Mouse (Mus musculus): Measurements from ENCODE around the gene Slc35e3.

The Slc35e3 gene

GRCm38 (mm10) chr10:117698313-117699138 lies 47.6 kb downstream of the Slc35e3 start:
- no peak for DNase-seq (ENCODE audit: low read depth, low spot score)

DNA sequence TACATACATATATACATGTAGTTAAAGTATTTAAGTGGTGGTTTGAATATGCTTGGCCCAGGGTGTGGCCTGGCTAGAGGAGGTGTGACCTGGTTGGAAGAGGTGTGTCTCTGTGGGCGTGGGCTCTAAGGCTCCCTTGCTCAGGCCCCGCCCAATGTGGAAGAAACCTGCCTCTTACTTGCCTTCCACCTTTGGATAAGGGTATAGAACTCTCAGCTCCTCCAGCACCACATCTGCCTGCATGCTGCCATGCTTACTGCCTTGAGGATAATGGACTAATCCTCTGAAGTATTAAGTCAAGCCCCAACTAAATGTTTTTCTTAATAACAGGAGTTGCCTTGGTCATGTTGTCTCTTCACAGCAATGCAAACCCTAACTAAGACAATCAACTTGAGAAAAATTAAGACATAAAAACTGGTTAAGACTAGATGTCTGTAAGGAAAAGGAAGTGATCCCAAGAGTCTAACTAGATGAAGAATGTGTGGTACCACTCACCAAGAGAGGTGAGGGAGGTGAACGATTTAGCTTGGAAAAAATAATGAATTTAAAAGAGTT lies 48.5 kb downstream of the Slc35e3 start:
- peak; percentile 53 for DNase-seq (ENCODE audit: low read depth, low spot score)

- DNase-seq (ENCODE audit: low read depth, low spot score) = no peak
Observed at GRCm38 (mm10) chr10:117696827-117697560, 49.2 kb downstream of the Slc35e3 start.

DNA sequence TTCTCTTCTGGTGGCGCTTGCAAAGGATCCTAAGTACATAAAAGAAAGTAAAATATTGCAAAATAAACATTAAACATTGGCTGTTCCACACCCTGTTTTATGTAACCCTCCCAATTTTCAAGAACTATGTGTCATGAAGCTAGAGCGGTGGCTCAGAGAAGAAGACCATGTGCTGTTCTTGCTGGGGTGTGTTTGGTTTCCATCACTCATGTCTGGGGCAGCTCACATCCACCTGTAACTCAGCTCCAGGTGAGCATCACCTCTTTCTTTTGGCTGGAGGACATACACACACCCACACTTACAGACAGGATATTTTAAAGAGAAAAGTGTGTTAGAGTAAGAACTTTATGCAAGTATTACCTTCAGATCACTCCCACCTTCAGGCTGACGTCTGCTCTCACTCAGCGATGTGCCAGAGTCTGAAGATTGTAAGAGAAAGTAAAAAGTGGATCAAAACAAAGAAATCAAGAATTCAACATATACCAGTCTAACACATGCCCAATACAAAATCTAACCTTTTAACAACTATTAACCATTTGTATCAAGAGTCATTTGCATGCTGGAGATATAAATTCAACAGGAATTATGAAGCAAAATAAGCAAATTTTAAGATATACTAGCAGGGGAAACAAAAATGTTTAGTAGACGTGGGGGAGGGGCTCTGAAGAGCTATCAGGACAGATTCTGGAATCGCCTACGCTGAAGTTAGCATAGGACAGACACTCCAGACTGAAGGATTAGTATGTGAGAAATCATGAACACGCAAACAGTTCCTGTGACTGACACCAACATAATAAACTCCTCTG lies 49.9 kb downstream of the Slc35e3 start:
- no peak for DNase-seq (ENCODE audit: low read depth, low spot score)

GRCm38 (mm10) chr10:117695605-117696004 lies 50.6 kb downstream of the Slc35e3 start:
- no peak for DNase-seq (ENCODE audit: low read depth, low spot score)

GRCm38 (mm10) chr10:117695027-117695426 lies 51.1 kb downstream of the Slc35e3 start:
- DNase-seq (ENCODE audit: low read depth, low spot score) = no peak

GRCm38 (mm10) chr10:117694255-117694953 lies 51.8 kb downstream of the Slc35e3 start:
- DNase-seq (ENCODE audit: low read depth, low spot score) = no peak

- DNase-seq (ENCODE audit: low read depth, low spot score) = no peak
Observed at GRCm38 (mm10) chr10:117692953-117693352, 53.2 kb downstream of the Slc35e3 start.

DNA sequence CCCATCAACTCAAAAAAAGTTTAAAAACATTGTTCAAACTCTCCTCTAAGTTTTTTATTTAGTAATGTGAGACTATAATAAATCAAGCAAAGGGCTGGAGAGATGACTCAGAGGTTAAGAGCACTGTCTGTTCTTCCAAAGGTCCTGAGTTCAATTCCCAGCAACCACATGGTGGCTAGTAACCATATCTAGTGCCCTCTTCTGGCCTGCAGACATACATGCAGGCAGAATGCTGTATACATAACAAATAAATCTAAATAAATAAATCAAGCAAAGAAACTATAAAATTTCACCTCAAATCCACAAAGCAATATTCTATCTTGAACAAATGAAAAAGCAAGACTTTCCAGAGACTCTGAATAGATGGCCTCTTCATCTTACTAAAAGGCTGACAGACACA lies 54.0 kb downstream of the Slc35e3 start:
- no peak for DNase-seq (ENCODE audit: low read depth, low spot score)

DNA sequence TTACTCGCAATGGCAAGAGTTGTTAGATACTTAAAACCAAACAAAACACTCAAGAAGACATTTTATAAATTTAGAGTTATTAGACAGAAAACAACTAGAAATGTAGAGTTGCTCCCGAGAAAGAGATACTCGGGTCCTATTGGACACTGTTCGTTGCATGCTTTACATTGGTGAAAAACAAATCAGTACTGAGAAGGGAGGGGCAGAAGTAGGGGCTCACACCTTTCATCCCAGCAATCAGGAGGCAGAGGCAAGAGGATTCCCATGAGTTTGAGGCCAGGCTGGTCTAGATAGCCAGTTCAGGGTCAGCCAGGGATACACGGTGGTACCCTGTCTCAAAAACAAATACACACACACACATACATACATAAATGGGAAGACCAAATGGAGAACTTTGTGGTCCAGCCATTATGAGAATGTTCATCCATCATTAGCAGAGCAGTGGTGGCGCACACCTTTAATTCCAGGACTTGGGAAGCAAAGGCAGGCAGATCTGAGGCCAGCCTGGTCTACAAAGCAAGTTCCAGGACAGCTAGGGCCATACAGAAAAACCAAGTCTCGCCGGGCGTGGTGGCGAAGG lies 54.7 kb downstream of the Slc35e3 start:
- no peak for DNase-seq (ENCODE audit: low read depth, low spot score)

- no peak for DNase-seq (ENCODE audit: low read depth, low spot score)
Observed at GRCm38 (mm10) chr10:117690770-117691296, 55.3 kb downstream of the Slc35e3 start.

DNA sequence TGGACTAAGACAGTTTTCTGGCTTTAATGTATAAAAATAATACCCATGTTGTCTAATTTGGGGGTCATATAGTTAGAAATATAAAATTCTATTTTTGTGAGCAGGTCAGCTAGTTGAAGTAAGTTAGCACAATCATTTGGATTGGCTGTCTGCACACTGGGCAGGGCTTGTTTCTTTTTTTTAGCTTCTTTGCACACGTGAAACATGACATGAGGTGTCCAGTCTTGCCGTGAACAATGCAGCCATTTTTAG lies 56.1 kb downstream of the Slc35e3 start:
- DNase-seq (ENCODE audit: low read depth, low spot score) = no peak

DNA sequence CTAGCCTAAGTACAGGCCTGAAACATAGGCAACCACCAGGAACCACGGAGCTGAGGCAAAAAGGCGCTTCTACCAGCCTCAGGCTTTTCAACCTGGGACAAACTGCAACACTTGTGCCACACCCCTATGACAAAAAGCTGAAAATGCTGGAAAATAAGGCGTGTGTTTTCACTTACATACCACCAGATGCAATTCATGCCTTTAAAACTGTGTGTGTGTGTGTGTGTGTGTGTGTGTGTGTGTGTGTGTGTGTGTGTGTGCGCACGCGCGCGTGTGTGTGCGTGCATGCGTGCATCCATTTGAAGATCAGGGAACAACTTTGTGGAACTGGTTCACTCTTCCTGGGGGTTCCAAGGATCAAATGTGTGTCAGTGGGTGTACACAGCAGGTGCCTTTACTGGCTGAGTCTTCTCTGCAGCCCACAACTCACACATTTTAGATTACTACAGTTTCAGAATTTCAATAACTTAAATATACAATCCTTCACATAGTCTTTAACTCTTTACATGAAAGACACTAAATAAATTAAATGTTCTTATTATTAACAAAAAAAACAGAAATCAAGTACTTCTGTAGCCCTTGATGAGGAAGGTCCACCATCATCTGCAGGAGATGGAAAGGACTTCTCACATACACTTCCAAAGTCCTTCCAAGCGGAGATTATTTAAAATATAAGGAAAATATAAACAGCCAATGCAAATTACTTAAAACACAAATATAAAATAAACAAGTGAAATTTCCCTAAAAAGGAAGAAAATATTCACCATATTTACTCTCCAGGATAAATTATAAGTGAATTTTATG lies 56.7 kb downstream of the Slc35e3 start:
- no peak for DNase-seq (ENCODE audit: low read depth, low spot score)

- DNase-seq (ENCODE audit: low read depth, low spot score) = peak; percentile 78
Observed at GRCm38 (mm10) chr10:117688204-117689151, 57.7 kb downstream of the Slc35e3 start.

GRCm38 (mm10) chr10:117687577-117687976 lies 58.6 kb downstream of the Slc35e3 start:
- no peak for DNase-seq (ENCODE audit: low read depth, low spot score)

- no peak for DNase-seq (ENCODE audit: low read depth, low spot score)
Observed at GRCm38 (mm10) chr10:117687018-117687417, 59.1 kb downstream of the Slc35e3 start.

DNA sequence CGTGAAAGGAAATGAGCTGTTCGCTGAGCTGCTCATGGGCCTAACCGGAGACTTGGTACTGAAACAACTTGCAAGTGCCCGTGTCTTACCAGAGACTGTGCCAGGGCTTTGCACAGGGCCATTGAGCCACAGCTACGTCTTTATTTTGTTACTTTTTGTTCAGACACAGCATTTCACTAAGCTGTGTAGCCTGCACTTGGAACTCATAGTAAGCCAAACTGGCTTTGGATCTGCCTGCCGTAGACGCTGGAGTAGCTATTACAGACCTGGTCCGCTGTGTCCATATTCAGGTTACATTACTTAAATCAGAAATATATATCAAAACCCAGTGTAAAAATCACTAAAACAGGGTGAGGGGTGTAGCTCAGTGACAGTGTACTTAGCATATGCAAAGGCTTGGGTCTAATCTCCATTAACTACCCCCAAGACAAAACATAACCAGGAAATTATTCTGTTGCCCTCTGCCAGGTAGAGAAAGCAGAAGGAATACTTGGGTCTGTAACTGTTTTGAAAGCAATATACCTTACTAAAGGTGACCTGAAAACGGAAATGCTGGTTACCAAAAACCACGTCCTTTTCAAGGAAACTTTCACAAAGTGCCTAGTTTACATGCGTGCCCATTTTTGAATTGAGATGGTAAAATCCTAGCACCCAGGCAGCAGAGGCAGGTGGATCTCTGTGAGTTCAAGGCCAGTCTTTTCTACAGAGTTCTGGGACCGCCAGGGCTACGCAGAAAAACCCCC lies 60.1 kb downstream of the Slc35e3 start:
- DNase-seq (ENCODE audit: low read depth, low spot score) = no peak

DNA sequence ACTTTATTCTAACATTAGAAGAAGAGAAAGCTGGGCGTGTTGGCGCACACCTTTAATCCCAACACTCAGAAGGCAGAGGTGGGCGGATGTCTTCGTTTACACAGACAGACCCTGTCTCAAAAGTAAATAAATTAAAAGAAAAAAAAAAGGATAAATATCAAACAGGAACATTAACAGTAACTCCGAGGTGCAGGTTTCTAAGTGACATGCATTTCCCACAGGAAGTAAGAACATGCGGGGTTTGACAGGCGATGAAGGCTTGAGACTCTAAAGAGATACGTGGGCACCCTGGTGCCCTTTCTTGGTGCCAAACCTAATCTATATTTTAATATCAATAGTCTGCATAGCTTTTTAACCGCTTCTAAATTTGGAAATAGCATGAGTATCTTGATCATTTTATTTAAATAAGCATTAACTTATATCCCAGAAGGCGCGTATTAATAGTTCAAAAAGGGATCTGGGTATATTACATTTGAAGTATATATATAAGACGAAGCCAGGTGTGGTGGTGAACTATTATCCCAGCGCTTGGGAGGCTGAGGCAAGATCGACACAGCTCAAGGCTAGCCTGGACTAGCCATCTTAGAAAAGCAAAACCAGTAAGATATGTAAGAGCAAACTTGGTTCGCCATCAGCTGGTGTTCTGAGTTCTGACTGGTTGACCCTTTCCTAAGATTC lies 60.9 kb downstream of the Slc35e3 start:
- DNase-seq (ENCODE audit: low read depth, low spot score) = no peak

Data from ES-CJ7 (cell line).